Mouse (Mus musculus) bone marrow, adult 2 months (tissue): Measurements from ENCODE around the gene Gm10188. TPM values are rescaled to one million over a fixed set of nuclear protein-coding genes. Genes with fewer than 3 reads are reported as not detected.

ENCODE experiments used
- H3K27ac ChIP-seq: fragments of 200-500 bp; 2 replicates; pipeline ENCODE4 v1.5.1; 2012; ENCODE audit warnings: low read depth, mild to moderate bottlenecking, control low read depth, inconsistent platforms, low read length; ENCODE audit not compliant: control insufficient read depth, poor library complexity, insufficient read depth
- H3K4me1 ChIP-seq: fragments of 200-500 bp; 2 replicates; pipeline ENCODE4 v1.6.1; 2011; ENCODE audit warnings: low read length; ENCODE audit not compliant: control insufficient read depth, insufficient read depth
- H3K4me3 ChIP-seq: fragments of 200-500 bp; replicated peaks from 2 replicates; pipeline ENCODE3; 2011; ENCODE audit warnings: mild to moderate bottlenecking, low read depth, low read length, control low read depth; ENCODE audit not compliant: control insufficient read depth
- CTCF ChIP-seq: fragments of 200-500 bp; IDR thresholded peaks from 2 replicates; pipeline ENCODE4 v1.5.1; 2011; ENCODE audit warnings: low read length, control low read depth; ENCODE audit not compliant: control insufficient read depth, insufficient read depth
- POLR2A ChIP-seq: fragments of 200-500 bp; IDR thresholded peaks from 2 replicates; pipeline ENCODE4 v1.6.1; 2011; ENCODE audit warnings: low read depth, mild to moderate bottlenecking, control low read depth, low read length, borderline replicate concordance; ENCODE audit not compliant: control insufficient read depth
- WGBS: fragments of 180-500 bp; shearing (Covaris S2); methylation state at CpG from one replicate; pipeline ENCODE4 v1.1.7; 2018; 5-methylcytosine and 5-hydroxymethylcytosine counted together
- polyA plus RNA-seq: library from polyadenylated mRNA; stranded (reverse); fragments of >200 nt; gene quantifications from 2 replicates; pipeline ENCODE4 v1.2.4, GENCODE M21; 2011; ENCODE audit warnings: low replicate concordance; ENCODE audit not compliant: missing spikeins, insufficient read depth, insufficient read length

Gm10188 gene
- polyA plus RNA-seq, 1 experiment: not detected

DNA sequence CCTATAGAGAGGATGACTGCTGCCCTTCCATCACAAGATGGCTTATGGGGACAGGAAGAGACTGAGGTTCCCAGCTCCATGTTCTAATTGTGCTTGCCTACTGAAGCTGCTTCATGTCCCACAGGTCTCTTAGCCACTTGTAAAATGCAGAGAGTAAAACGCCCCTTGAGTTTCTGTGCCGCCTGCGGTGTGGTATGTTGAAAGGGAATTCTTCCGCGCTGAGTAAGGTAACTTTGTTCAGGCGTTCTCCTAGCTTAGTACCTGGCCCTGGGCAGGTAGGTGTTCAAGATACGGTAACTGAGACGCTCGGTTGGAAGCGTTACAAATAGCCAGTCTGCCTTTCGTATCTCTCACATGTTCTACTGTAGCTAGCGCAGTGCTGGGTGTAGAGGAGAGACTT lies 17.9 kb downstream of the Gm10188 start:
- TF ChIP-seq CTCF: no peak
- TF ChIP-seq POLR2A: no peak
- 50% methylated on average over 12 of the region's 12 CpGs for WGBS
- H3K27ac ChIP-seq: no peak overlapping the region
- H3K4me3 ChIP-seq: no peak overlapping the region
- H3K4me1 ChIP-seq: no peaks in the 10 kb centered on the region

DNA sequence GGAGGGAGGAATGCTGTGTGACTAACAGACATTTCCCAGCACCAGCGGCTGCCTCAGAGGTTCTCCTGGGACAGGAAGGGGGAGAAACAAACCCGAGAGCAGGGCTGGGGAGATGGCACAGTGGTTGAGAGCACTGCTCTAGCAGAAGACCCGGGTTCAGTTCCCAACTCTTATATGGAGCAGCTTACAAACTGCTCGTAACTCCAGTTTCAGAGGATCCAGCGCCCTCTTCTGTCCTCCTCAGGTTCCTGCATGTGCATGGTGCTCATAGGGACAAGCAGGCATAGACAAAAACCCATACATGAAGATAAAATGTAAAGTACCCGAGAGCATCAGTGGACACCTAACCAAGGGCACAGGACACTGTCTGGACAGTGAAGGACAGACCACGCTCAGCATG lies 18.6 kb downstream of the Gm10188 start:
- no peak overlapping the region for H3K27ac ChIP-seq
- 25% methylated on average over 7 of the region's 7 CpGs for WGBS
- H3K4me3 ChIP-seq: no peak overlapping the region
- no peaks in the 10 kb centered on the region; the same call in 1 of the 2 replicates for H3K4me1 ChIP-seq
- TF ChIP-seq CTCF (peak; percentile 32; the same call in 1 of the 2 replicates), POLR2A (no peak)

DNA sequence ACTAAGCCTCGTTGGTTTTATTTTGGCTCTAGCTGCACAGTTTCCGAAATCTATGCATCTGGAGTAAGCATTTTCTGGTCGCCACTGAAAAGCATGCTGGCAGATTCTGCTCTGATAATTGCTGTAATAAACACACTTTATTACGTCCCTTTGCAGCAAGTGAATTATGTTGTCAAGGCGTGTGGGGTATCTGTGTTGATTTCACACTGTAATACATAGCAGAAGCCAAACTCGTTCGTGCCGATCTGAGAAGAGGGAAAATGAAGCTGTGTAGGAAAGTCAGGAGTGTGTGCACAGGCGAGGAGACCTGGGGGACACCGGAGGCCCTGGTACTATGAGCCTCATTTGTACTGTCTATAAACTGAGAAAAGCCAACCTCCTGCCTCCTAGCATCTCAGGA lies 20.2 kb downstream of the Gm10188 start:
- 77% methylated on average over 10 of the region's 10 CpGs for WGBS
- no peaks in the 10 kb centered on the region; the same call in 1 of the 2 replicates for H3K4me1 ChIP-seq
- TF ChIP-seq POLR2A: no peak
- no peak for TF ChIP-seq CTCF
- H3K27ac ChIP-seq: no peak overlapping the region
- H3K4me3 ChIP-seq: no peak overlapping the region

DNA sequence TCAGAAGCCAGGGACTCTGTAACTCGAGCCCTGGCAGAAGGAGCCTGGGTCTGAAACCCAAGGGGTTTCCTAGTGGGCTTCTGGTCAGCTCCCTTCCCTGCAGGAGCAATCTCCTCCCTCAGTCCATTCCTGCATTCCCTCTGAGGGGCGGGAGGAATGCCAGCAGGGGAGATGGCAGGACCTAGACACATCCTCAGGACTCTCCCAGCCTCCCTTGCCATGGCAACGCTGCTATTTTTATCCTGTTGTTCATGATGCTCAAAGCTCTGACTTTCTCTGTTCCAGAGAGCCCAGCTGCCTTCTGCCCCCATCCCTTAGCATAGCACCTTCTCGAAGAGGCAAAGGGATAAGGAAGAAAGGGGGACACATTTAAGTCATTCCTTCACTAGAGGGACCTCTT lies 21.4 kb downstream of the Gm10188 start:
- no peak for TF ChIP-seq CTCF
- no peak for TF ChIP-seq POLR2A
- Histone ChIP-seq H3K4me3 (no peak overlapping the region), H3K4me1 (no peaks in the 10 kb centered on the region; the same call in 1 of the 2 replicates), H3K27ac (no peak overlapping the region)
- 44% methylated on average over 4 of the region's 4 CpGs for WGBS

DNA sequence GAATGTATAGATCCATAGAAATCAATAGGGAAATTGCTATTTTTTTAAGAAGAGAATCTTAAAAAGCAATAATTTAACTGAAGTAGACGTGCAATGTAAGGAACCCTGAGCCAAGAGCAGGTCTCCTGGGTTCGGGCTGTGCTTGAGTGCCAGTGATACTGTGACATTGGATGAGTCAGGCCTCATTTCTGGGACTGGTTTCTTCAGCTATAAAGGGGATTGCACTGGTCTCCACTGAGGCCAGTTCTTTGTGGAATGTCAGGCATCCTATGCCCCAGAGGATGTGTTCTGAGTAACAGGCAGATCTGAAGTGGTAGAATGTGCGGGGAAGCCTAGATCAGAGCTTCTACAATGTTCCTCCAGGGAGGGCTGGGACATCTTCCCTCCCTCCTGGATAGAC lies 22.7 kb downstream of the Gm10188 start:
- 66% methylated on average over 3 of the region's 3 CpGs for WGBS
- H3K4me1 ChIP-seq: no peaks in the 10 kb centered on the region; the same call in 1 of the 2 replicates
- TF ChIP-seq CTCF: no peak
- no peak for TF ChIP-seq POLR2A
- no peak overlapping the region for H3K27ac ChIP-seq
- no peak overlapping the region for H3K4me3 ChIP-seq

DNA sequence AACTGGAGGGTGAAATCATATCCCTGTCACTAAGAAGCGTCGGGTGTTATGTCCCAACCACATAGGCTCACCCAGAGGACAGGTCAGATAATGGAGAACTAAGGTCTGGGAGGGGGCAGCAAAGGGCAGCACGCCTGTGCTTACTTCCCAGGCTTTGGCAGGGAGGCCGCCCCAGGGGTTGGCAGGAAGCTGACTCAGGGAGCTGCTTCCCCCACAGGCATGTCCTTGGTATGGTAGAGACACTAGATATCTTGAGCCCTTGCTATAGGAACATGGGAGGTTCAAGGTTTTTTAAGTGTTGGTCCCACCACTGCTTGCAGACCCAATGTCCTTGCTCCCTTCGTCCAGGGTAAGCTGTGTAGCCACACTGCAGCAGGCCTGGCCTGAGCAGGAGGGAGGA lies 23.6 kb downstream of the Gm10188 start:
- 19% methylated on average over 5 of the region's 5 CpGs for WGBS
- no peak for TF ChIP-seq CTCF
- no peak for TF ChIP-seq POLR2A
- no peak overlapping the region for H3K27ac ChIP-seq
- no peaks in the 10 kb centered on the region; the same call in 1 of the 2 replicates for H3K4me1 ChIP-seq
- no peak overlapping the region for H3K4me3 ChIP-seq

DNA sequence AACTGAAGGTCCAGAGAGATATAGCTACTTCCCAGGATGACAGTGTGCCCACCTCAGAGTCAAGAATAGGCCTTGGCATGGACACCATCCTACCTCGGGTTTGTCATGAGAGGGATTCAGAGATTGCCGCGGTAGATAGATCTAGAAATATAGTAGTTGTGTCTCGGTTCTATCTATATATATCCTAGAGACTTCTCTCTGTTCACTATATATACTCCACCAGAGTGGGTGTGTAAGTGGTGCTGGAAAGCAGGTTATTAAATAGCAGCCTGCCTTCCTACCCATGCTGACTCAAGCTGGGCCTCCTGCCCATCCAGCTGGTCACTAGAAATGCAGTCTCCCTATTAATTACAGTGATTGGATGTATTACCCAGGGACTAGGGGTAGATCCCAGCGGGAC lies 26.8 kb downstream of the Gm10188 start:
- TF ChIP-seq CTCF: no peak
- TF ChIP-seq POLR2A: no peak
- 81% methylated on average over 5 of the region's 5 CpGs for WGBS
- Histone ChIP-seq H3K27ac (no peak overlapping the region), H3K4me3 (no peak overlapping the region), H3K4me1 (no peaks in the 10 kb centered on the region; the same call in 1 of the 2 replicates)

DNA sequence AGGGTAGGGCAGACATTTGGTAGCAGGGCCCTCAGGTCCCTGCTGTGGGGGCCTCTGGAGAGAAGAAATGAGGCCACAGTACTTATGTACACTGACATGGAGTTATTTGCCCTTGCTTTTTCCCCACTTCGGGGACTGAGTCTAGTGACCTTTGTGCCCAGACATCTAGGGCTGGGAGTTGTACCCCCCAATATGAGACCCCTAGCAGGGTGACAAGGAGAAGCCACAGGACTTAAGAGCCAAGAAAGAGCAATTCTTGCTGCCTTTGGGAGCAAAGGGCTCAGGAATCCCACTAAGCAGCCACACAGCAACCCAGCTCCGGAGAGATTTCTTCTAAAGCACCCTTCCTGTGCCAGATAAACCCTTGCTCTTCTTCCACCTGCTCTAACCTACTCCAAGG lies 27.6 kb downstream of the Gm10188 start:
- Histone ChIP-seq H3K27ac (no peak overlapping the region), H3K4me1 (no peaks in the 10 kb centered on the region; the same call in 1 of the 2 replicates), H3K4me3 (no peak overlapping the region)
- TF ChIP-seq CTCF (no peak), POLR2A (no peak)
- 81% methylated on average over 2 of the region's 2 CpGs for WGBS

DNA sequence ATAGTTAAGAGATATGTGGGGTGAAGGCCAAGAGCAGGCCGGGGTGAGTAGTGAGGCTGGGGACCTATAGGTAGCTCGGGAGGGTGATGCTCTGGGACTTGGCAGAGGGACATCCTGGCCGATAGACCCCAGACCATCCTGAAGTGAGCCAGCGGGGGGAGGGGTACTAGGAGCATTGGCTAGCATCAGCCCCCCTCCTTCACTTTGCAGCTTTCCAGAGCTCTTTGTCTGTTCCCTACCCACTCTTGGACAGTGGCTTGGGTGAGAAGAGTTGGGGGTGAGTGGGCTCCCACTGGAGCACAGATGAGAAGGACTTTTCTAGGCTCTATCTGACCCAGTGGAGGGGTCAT lies 28.1 kb downstream of the Gm10188 start:
- Histone ChIP-seq H3K4me3 (no peak overlapping the region), H3K27ac (no peak overlapping the region), H3K4me1 (no peaks in the 10 kb centered on the region; the same call in 1 of the 2 replicates)
- TF ChIP-seq CTCF (no peak), POLR2A (no peak)
- WGBS: 72% methylated on average over 4 of the region's 4 CpGs
